Mouse (Mus musculus) neural tube, embryonic 13.5 days (tissue): Measurements from ENCODE around the gene Proca1. TPM values are rescaled to one million over a fixed set of nuclear protein-coding genes. Genes with fewer than 3 reads are reported as not detected.

Experiments
- ATAC-seq: fragments of 200-750 bp; cut with Nextera tagmentation; 2 replicates; pipeline ENCODE4 v1.8.0; 2017; ENCODE audit warnings: low read depth, mild to moderate bottlenecking, moderate TSS enrichment, moderate library complexity
- H3K27ac ChIP-seq: fragments of 300-500 bp; sonication (generic); replicated peaks from 2 replicates; pipeline ENCODE4 v1.5.1; 2015; ENCODE audit warnings: moderate library complexity, mild to moderate bottlenecking, inconsistent platforms
- H3K27me3 ChIP-seq: fragments of 300-500 bp; sonication (generic); 2 replicates; pipeline ENCODE4 v1.6.1; 2015; ENCODE audit warnings: mild to moderate bottlenecking, inconsistent platforms
- H3K36me3 ChIP-seq: fragments of 300-500 bp; sonication (generic); 2 replicates; pipeline ENCODE4 v1.6.1; 2015; ENCODE audit warnings: mild to moderate bottlenecking, inconsistent platforms
- H3K4me1 ChIP-seq: fragments of 300-500 bp; sonication (generic); replicated peaks from 2 replicates; pipeline ENCODE4 v1.6.1; 2015; ENCODE audit warnings: inconsistent platforms
- H3K4me2 ChIP-seq: fragments of 300-500 bp; sonication (generic); 2 replicates; pipeline ENCODE4 v1.6.1; 2015; ENCODE audit warnings: inconsistent platforms, mild to moderate bottlenecking, moderate library complexity
- H3K4me3 ChIP-seq: fragments of 300-500 bp; sonication (generic); 2 replicates; pipeline ENCODE4 v1.5.1; 2015; ENCODE audit warnings: mild to moderate bottlenecking, inconsistent platforms
- H3K9ac ChIP-seq: fragments of 300-500 bp; sonication (generic); 2 replicates; pipeline ENCODE4 v1.6.1; 2015; ENCODE audit warnings: moderate library complexity, mild to moderate bottlenecking, inconsistent platforms
- H3K9me3 ChIP-seq: fragments of 300-500 bp; sonication (generic); 2 replicates; pipeline ENCODE4 v1.6.1; 2016; ENCODE audit warnings: inconsistent platforms
- WGBS: fragments of 180-500 bp; shearing (Covaris S2); methylation state at CpG from one replicate; pipeline ENCODE4 v1.1.7; 2015; 5-methylcytosine and 5-hydroxymethylcytosine counted together
- microRNA-seq: library from miRNA; unstranded; fragments of <30 nt; microRNA quantifications from one replicate; pipeline ENCODE4, GENCODE M21; 2016
- polyA plus RNA-seq: library from polyadenylated mRNA; unstranded; fragments of >200 nt; fragmentation: Nextera tagmentation; extraction: Ambion mirVana; gene quantifications from 2 replicates; pipeline ENCODE4 v1.2.1, GENCODE M21; 2015

The Proca1 gene
- polyA plus RNA-seq, 1 experiment from 2014 or later: 2.3 TPM

DNA sequence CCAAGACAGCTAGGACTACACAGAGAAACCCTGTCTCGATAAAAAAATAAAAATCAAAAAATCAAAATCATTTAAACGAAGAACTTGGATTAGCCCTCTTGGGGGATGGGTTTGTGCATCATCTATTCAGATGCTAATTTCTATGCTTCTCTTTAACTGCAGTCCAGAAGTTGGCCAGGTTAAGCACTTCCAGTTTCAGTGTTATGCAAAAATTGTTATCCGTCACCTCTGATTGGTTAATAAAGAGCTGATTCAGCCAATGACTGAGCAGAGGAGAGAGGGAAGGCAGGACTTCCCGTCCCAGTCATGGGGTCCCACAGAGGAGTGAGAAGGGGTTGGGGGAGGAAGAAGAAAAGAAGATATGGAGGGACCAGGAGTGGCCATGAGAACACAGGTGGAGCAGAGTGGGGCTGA is 54.5 kb downstream of the Proca1 start:
- H3K27ac ChIP-seq: no peak overlapping the region
- WGBS: 53% methylated on average over 4 of the region's 4 CpGs
- no peak overlapping the region for H3K9ac ChIP-seq
- H3K9me3 ChIP-seq: no peaks in the 10 kb centered on the region
- peak overlapping the region; percentile 27 for H3K4me2 ChIP-seq
- no peak overlapping the region for H3K4me3 ChIP-seq
- peaks cover 55% of the 10 kb centered on the region for H3K4me1 ChIP-seq
- ATAC-seq: no peak
- H3K27me3 ChIP-seq: no peaks in the 10 kb centered on the region
- peaks cover 25% of the 10 kb centered on the region for H3K36me3 ChIP-seq

Small RNA genes lying within 50 kb of the gene (microRNA-seq; reads per million reads assigned to microRNA genes)
- not detected for gene Mir7653

Other genes starting within 250 kb of the Proca1 start
- 15.6 and 19.8 TPM in 2 replicates for gene Phf12, start 210.6 kb upstream of the Proca1 start, polyA plus RNA-seq
- gene Dhrs13, start 161.1 kb upstream of the Proca1 start, polyA plus RNA-seq: 32.7 and 40.0 TPM in 2 replicates
- 98.0 and 104 TPM in 2 replicates for gene Flot2, start 155.5 kb upstream of the Proca1 start, polyA plus RNA-seq
- 29.8 and 31.3 TPM in 2 replicates for gene Eral1, start 113.0 kb upstream of the Proca1 start, polyA plus RNA-seq
- gene Fam222b, start 98.7 kb upstream of the Proca1 start, polyA plus RNA-seq: 27.3 and 28.8 TPM in 2 replicates
- gene Traf4, start 27.8 kb upstream of the Proca1 start, polyA plus RNA-seq: 128 and 131 TPM in 2 replicates
- 8.2 and 8.3 TPM in 2 replicates for gene Nek8, start 16.7 kb upstream of the Proca1 start, polyA plus RNA-seq
- gene Tlcd1, start 16.7 kb upstream of the Proca1 start, polyA plus RNA-seq: 10.2 and 11.1 TPM in 2 replicates
- 930 and 991 TPM in 2 replicates for gene Rpl23a, start 9.8 kb upstream of the Proca1 start, polyA plus RNA-seq
- gene Rab34, start 5.0 kb upstream of the Proca1 start, polyA plus RNA-seq: 58.8 and 60.3 TPM in 2 replicates
- gene Sdf2, start 52.4 kb downstream of the Proca1 start, polyA plus RNA-seq: 89.9 and 90.1 TPM in 2 replicates
- gene Supt6, start 52.6 kb downstream of the Proca1 start, polyA plus RNA-seq: 28.2 and 29.5 TPM in 2 replicates
- gene 2610507B11Rik, start 68.4 kb downstream of the Proca1 start, polyA plus RNA-seq: 57.9 and 64.2 TPM in 2 replicates
- 0.19 and 0.25 TPM in 2 replicates for gene BC030499, start 97.4 kb downstream of the Proca1 start, polyA plus RNA-seq
- gene Spag5, start 108.1 kb downstream of the Proca1 start, polyA plus RNA-seq: 7.0 and 8.2 TPM in 2 replicates
- 143 and 149 TPM in 2 replicates for gene Aldoc, start 129.6 kb downstream of the Proca1 start, polyA plus RNA-seq
- gene Pigs, start 135.0 kb downstream of the Proca1 start, polyA plus RNA-seq: 79.6 and 79.7 TPM in 2 replicates
- gene Unc119, start 150.1 kb downstream of the Proca1 start, polyA plus RNA-seq: 80.0 and 81.9 TPM in 2 replicates
- not detected in 2 replicates for gene Foxn1, start 193.2 kb downstream of the Proca1 start, polyA plus RNA-seq
- not detected in 2 replicates for gene Slc13a2, start 228.8 kb downstream of the Proca1 start, polyA plus RNA-seq